Mouse (Mus musculus): ENCODE results near the gene Tbc1d4.
A peak's percentile ranks its signal among the peaks of the same experiment; 100 is the strongest.

The Tbc1d4 gene

DNA sequence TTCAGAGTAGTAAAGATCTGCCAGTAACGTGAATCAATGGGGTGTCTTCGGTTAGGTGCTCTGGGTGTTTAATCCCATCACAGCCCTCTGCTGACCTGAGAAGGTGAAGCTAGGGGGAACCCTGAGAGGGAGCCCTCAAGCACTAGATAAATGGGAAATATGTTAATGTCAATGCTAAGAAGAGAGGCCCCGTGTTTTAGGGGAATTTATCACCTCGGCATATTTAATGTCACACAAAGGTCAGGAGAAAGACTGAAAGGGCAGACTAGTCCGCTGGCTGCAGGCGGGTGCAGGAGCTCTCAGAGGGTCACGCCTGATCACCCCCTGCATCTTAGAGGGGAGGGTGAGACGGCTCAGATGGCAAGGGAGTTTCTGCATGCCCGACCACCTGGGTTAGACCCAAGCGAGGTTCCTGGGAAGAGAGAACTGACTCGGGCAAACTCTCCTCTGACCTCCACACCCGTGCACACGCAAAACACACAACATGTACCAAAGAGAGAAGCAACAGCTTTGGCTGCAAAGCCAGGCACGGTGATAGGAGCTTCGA is 120.7 kb downstream of the Tbc1d4 start:
- DNase-seq, result no peak

DNA sequence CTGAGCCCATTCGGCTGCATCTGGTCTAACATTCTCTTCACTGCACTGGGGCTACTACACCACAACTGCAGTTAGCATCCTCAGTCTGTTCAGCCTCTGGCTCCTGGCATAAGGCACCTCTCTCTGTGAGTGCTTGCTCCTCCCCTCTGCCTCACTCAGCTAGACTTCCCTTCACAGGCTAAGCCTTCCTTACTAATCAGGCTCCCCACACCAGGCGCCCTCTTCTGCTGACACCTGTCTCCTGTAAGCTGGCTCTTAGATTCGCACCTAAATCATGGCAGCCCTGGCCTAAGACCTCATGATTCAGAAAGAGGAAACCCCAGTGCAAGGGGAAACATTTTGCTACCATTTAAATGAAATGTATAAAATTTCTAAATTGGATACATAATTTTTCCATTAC is 122.4 kb downstream of the Tbc1d4 start:
- DNase-seq, result no peak

DNA sequence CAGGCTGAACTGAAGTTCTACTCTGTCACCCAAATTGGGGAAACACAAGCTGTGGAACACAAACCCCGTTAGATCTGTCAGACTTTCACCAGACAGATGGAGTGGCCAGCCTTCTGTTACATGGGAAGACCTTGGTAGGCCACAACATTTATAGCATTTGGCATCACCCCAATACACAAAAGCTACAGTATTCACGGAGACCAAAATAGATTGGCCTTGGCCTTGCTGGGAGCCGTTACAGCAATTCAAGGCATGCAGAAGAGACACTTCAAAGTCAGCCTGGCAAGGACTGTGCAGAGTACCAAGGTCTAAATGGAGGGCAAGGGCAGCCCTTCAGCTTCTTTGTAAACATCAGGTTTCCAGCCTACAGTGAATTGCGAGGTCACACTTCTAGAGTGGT is 125.8 kb downstream of the Tbc1d4 start:
- peak; percentile 21 to 59 for DNase-seq

DNA sequence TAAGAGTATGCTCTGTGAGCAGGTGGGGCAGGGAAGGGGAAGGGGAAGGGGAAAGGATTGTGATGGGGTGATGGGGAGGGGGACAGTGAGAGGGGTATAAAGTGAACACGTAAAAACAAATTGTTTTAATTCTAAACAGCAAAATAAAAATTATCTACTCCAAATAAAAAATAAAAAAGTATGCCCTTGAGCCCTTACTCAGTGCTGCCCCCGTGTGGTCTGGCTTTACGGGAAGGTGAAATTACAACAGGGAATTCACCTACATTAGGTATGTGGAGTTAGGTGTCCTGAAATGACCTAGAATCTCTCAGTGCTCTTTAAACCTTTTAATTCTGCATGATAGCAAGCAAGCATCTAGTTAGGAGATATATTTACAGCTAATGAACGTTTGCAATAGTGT is 126.7 kb downstream of the Tbc1d4 start:
- peak; percentile 48 to 80 for DNase-seq

DNA sequence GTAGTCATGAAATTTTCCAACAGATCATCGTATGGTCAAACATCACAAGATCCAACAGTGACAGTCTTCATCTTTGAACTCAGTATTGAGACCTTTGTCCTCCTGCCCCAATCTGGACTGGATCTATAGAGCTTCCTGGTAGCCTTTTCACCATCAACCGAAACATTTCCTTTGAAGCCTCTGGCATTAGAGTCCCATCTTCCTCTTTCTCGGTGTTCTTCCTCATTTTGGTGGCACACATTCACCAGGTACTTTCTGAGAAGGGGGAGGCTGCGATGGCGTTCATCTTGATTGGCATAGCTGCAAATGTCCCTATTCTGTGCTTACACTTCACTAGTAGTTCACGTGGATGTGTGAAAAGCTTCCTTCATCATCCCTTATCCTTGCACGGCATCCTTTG is 127.8 kb downstream of the Tbc1d4 start:
- DNase-seq, result no peak

GRCm38 (mm10) chr14:101480541-101480940 is 128.4 kb downstream of the Tbc1d4 start:
- DNase-seq, result no peak

- DNase-seq, result no peak
Observed at GRCm38 (mm10) chr14:101477827-101478220, 131.2 kb downstream of the Tbc1d4 start.

DNA sequence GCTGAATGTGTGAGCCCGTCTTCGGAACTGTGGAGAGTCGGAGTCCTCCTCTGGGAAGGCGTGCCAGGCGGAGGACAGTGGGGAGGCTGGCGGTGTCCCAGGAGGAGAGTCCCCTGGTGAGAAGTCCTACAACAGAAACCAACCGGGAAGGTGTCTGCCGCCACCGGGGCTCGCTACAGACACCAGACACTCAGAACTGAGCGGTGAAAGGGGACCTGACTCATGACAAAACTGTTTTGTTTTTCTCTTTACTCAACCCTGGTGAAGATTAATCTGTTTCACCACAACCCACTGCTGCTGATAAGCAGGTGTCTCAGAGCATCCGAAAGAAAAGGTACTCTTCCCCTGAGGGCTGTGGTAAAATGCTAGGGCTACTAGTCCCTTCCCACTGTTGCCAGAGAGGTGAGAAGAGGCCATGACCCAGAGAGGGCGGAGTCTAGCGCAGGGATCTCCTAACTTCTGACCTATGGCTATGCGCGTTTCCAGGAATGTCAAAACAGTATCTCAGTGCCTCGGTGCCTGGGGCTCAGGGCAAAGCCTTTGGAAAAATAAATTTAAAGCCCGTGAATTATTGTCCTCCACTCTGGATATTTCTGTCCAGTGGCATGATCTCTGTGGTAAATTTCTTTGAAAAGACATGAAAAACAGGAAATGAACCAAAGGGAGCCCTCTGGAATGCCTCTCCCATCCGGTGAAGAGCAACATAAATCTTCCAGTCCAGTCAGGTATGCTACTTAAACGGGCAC is 131.7 kb downstream of the Tbc1d4 start:
- no peak for DNase-seq

GRCm38 (mm10) chr14:101469475-101470093 is 139.4 kb downstream of the Tbc1d4 start:
- DNase-seq, result no peak

GRCm38 (mm10) chr14:101468143-101468542 is 140.8 kb downstream of the Tbc1d4 start:
- no peak for DNase-seq

- no peak for DNase-seq
Observed at GRCm38 (mm10) chr14:101467532-101467931, 141.5 kb downstream of the Tbc1d4 start.

DNA sequence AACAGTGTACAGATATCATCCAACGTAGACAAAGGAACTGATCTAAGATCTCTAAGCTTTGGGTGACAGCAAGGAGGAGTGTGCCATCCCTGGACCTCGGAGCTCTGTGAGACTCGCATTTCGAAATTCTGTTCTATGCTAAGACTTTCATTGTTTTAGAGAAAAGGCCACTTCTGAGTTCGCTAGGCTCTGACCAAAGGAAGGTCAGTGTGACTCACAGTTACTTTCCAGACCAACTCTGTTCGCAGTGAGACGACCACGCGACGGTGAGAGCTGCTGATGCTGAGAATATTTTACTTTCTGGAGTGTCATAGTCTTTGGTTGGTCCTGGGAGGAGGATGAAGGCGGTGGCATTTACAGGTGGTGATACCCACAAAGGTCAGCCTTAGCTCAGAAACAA is 142.5 kb downstream of the Tbc1d4 start:
- DNase-seq, result no peak

DNA sequence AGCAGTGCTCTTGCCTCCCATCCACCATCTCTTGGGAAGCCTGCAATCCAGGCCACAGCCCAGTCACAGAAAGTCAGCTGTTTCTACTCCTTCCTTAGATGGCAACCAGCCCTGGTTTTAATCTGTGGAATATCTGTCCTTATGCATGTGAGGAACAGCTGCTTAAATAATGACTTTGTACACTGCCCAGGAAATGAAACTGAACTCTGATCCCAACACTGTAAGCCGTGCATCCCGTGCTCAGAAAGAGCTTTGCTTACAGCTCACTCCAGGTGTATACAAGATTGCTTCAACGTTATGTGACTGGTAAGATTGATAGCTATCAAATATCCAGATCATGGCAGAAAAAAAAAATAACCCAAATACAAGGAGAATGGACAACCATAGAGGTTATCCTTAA is 143.1 kb downstream of the Tbc1d4 start:
- no peak for DNase-seq

DNA sequence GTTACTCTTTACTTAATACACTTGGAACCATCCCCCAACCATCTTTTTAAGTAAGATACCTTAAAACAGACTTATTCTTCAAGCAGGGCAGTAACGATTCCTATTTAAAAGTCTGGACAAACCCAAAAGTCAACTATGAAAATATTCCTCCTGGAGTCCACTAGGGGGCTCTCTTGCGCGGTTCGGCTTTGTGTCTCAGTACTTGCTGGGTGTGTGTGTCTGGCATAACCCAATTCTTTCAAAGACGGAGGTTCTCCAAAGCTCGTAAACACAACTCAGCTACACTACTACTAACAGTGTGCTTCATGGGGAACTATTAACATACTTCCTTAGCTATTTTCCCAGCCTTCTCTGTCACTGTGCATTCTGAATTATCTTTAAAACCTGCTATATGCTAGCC is 148.2 kb downstream of the Tbc1d4 start:
- DNase-seq, result peak; percentile 79

- no peak for DNase-seq
Observed at GRCm38 (mm10) chr14:101452915-101453314, 156.1 kb downstream of the Tbc1d4 start.

GRCm38 (mm10) chr14:101447857-101448256 is 161.1 kb downstream of the Tbc1d4 start:
- no peak for DNase-seq

- no peak for DNase-seq
Observed at GRCm38 (mm10) chr14:101445205-101445604, 163.8 kb downstream of the Tbc1d4 start.

GRCm38 (mm10) chr14:101437925-101438324 is 171.1 kb downstream of the Tbc1d4 start:
- peak; percentile 90 to 94 for DNase-seq

DNA sequence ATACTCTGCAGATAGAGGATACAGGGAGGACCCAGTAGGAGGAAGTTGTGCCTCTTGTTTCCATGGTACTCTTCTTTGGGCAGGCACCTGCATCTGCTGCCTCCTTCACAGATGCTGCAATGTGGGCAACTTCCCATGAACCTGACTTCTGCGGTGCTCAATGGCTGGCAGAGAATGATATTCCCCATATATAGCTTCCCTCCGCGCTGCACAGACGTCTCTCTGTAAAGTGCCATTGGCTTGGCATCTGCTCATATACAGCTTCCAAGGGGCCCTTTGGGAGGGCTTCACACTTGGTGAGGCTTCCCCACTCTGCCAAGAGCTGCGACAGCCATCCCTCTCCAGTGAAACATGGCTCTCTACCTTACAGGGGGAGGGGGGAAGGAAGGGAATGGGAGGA is 178.5 kb downstream of the Tbc1d4 start:
- peak; percentile 18 to 31 for DNase-seq

- peak; percentile 32 to 60 for DNase-seq
Observed at GRCm38 (mm10) chr14:101428805-101429516, 180.0 kb downstream of the Tbc1d4 start.

DNA sequence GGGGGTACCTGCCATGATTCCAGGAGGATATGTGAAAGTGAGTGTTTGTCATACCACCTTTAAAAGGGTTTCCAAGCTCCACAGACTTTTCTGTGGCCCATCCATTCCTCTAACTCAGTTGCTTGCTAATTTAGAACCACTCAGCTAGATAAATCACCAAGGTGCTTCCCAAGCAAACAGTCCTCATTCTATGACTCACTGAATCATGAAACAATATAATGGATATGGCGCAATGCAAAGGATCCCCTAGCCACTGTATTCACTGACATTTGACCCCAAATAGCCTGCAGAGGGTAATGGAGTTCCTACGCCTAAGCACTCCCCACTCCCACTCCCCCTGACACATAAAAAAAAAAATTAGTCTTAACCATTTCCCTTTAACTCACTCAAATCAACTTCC is 191.3 kb downstream of the Tbc1d4 start:
- DNase-seq, result no peak

All from cerebellum, postnatal 14 days (tissue).